Mouse (Mus musculus) ES-E14 (cell line): Measurements from ENCODE around the gene Snx3.

Experiments used
- CHD2 ChIP-seq: IDR thresholded peaks from 2 replicates; pipeline ENCODE4 v1.6.1; 2014; ENCODE audit warnings: mild to moderate bottlenecking, low read depth, low read length, inconsistent platforms
- HCFC1 ChIP-seq: IDR thresholded peaks from 2 replicates; pipeline ENCODE4 v1.6.1; 2012; ENCODE audit warnings: low read length, inconsistent platforms, borderline replicate concordance; ENCODE audit not compliant: insufficient read depth
- MAFK ChIP-seq: IDR thresholded peaks from 2 replicates; pipeline ENCODE4 v1.6.1; 2014; ENCODE audit warnings: mild to moderate bottlenecking, low read depth, low read length, inconsistent platforms; ENCODE audit not compliant: insufficient read depth

DNA sequence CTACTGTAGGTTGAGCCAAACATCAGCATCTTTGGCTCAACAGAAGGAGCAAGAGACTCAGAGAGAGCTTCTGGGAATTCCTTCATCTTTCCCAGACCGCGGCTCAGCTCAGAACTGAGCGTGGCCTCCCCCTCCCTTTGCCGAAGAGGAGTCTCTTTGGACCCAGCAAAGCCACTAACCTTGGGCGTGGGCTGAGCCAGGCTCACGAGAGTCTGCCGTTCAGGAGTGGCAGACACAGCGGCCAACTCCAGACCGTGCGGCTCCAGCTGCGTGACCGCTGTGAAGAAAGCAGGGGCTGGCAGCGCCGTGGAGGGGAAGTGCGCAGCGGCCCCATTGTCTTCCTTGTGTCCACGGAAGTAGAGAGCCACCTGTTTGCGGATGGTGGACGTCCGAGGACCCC is 70.7 kb downstream of the Snx3 start:
- no peak for TF ChIP-seq MAFK
- no peak for TF ChIP-seq CHD2
- no peak for TF ChIP-seq HCFC1
